Comparison of ENCODE assay signal across 7 mouse cellular contexts in the genomic region with DNA sequence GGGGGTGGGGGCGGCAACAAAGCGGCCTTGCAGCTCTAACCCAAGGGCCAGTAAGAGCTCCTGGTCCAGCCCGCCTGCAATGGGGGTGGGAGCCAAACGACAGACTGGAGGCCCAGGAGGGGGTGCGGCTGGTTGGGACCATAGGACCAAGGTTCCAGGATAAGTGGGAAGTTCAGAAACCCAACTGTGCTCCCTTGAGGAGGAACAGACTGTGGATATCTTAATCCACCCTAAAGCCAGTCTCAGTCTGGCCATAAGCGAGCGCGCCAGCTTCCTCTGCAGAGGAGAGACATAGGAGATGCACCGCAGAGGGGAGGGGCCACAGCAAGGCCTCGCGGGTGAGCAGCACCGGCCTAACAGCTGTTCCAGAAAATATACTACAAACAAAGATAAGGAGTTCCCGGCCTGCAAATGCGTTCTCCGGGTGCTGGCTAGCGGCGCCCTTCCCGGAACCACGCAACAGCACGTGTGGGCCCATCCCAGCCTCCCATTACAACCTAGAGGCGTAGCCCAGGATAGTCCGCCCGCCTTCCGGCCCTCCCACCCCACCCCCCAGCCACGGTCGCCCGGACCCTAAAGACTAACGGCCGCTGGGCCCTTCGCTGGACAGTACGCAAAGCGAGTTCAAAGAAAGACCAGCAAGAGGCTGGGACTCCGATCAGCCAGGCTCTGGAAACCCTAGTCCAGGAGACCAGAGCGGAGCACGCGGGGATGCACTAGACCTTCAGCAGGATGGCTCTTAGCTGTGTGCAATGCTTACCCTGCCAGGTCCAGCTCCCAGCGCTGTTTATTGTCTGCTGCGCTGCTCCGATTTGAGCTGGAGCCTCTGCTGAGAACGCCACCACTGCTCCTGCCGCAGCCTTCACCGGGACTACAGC. TPM values are rescaled to one million over a fixed set of nuclear protein-coding genes. Genes with fewer than 3 reads are reported as not detected.
A peak's percentile ranks its signal among the peaks of the same experiment; 100 is the strongest.
DNase-seq lines count a peak whose midpoint lies in the region; ATAC-seq lines count a peak whose summit lies in the region.

No protein-coding gene starts in this region.

- H3K4me3 ChIP-seq in hindbrain, embryonic 13.5 days: peak overlapping the region; percentile 55
- H3K4me3 ChIP-seq in macrophage (ENCODE audit: inconsistent target): peak overlapping the region; percentile 65

- WGBS in hindbrain, embryonic 13.5 days: 22% methylated on average over 35 of the region's 42 CpGs
- WGBS in macrophage (ENCODE audit: missing documents): 31% methylated on average over 37 of the region's 42 CpGs

- H3K27me3 ChIP-seq in hindbrain, embryonic 13.5 days: no peaks in the 10 kb centered on the region

- H3K4me1 ChIP-seq in hindbrain, embryonic 13.5 days (replicated peaks): peaks cover 20% of the 10 kb centered on the region

- H3K36me3 ChIP-seq in hindbrain, embryonic 13.5 days: no peaks in the 10 kb centered on the region
- no peaks in the 10 kb centered on the region for H3K36me3 ChIP-seq in macrophage (ENCODE audit: inconsistent target)

- no peaks in the 10 kb centered on the region; the same call in 1 of the 2 replicates for H3K79me2 ChIP-seq in macrophage (ENCODE audit: inconsistent target)

- peak overlapping the region; percentile 76 for H3K9ac ChIP-seq in hindbrain, embryonic 13.5 days

- ATAC-seq in frontal cortex, adult (ENCODE audit: low TSS enrichment): peak; percentile 66
- ATAC-seq in hindbrain, embryonic 13.5 days (ENCODE audit: low FRiP score): peak; percentile 90

- H3K27ac ChIP-seq in hindbrain, embryonic 13.5 days: peak overlapping the region; percentile 87
- H3K27ac ChIP-seq in macrophage: peak overlapping the region; percentile 38

- no peaks in the 10 kb centered on the region for H3K9me3 ChIP-seq in hindbrain, embryonic 13.5 days

- peak; percentile 65 for DNase-seq in R1 (ENCODE audit: low read depth, low spot score)
- DNase-seq in cerebellum, adult 18-20 months: peak; percentile 54 to 55
- DNase-seq in left cerebral cortex, adult 18-20 months (ENCODE audit: low spot score in 2 of 2): peak; percentile 19 to 20
- peak; percentile 12 to 16 for DNase-seq in right cerebral cortex, postnatal 36 days (ENCODE audit: low spot score in 2 of 2)

- H3K4me2 ChIP-seq in hindbrain, embryonic 13.5 days: peak overlapping the region; percentile 66

RNA-seq across cellular contexts. Expression of gene Amer1, which starts 0.5 kb away (rescaled TPM):
- 11.7 and 13.1 TPM in 2 replicates for polyA plus RNA-seq in hindbrain, embryonic 13.5 days (2015; fragmentation: Nextera tagmentation; extraction: Ambion mirVana)
- 1 to 10 TPM; 5.1 to 6.0 TPM for total RNA-seq in left cerebral cortex, adult 18-20 months (2021)
- total RNA-seq in macrophage (2018; cell fraction: chromatin; rRNA removed): 10 to 100 TPM in 7 of 26 experiments, 1 to 10 TPM in 19; 2.0 to 12.9 (median 7.5) TPM
- total RNA-seq in macrophage (2018; cell fraction: cytosol; rRNA removed): 1 to 10 TPM; 1.8 to 3.9 (median 3.1) TPM
- total RNA-seq in macrophage (2018; cell fraction: nucleus; rRNA removed): 10 to 100 TPM in 3 of 26 experiments, 1 to 10 TPM in 23; 1.8 to 14.3 (median 6.9) TPM
- 2.0 to 2.3 TPM (median 2.1 TPM) in 3 replicates for polyA plus RNA-seq in macrophage (2018)

Comparison
In these comparisons a context has a peak if more than half of its experiments do, and no peak if none do; other contexts are left out.
1. Peak in every context shown above with its lines: DNase-seq, ATAC-seq, H3K4me3 ChIP-seq and H3K27ac ChIP-seq.
2. DNase-seq: peak in every context shown above with its lines; median percentile 65 in R1; 54 in cerebellum, adult 18-20 months; 20 in left cerebral cortex, adult 18-20 months; 14 in right cerebral cortex, postnatal 36 days.